Mouse (Mus musculus) stomach, postnatal 0 days (tissue): Measurements from ENCODE around the gene Cdc34. TPM values are rescaled to one million over a fixed set of nuclear protein-coding genes. Genes with fewer than 3 reads are reported as not detected.

Source experiments
- ATAC-seq: fragments of 200-750 bp; cut with Nextera tagmentation; 2 replicates; pipeline ENCODE4 v1.8.0; 2017; ENCODE audit not compliant: low FRiP score, low TSS enrichment
- DNase-seq: peaks from one replicate; pipeline ENCODE4 v3.0.0-alpha.2; 2016; ENCODE audit warnings: low spot score
- H3K27ac ChIP-seq: fragments of 300-500 bp; sonication (generic); replicated peaks from 2 replicates; pipeline ENCODE4 v1.5.1; 2014; ENCODE audit warnings: mild to moderate bottlenecking, control low read depth
- H3K27me3 ChIP-seq: fragments of 300-500 bp; sonication (generic); 2 replicates; pipeline ENCODE4 v1.6.1; 2014; ENCODE audit warnings: low read length; ENCODE audit not compliant: control insufficient read depth, insufficient read depth
- H3K36me3 ChIP-seq: fragments of 300-500 bp; sonication (generic); 2 replicates; pipeline ENCODE4 v1.6.1; 2014; ENCODE audit warnings: low read length, mixed read lengths; ENCODE audit not compliant: control insufficient read depth, insufficient read depth
- H3K4me1 ChIP-seq: fragments of 300-500 bp; sonication (generic); replicated peaks from 2 replicates; pipeline ENCODE4 v1.6.1; 2014; ENCODE audit warnings: antibody characterized with exemption; ENCODE audit not compliant: control insufficient read depth, insufficient read depth
- H3K4me2 ChIP-seq: fragments of 300-500 bp; sonication (generic); replicated peaks from 2 replicates; pipeline ENCODE4 v1.6.1; 2014; ENCODE audit warnings: low read depth, mild to moderate bottlenecking, control low read depth, moderate library complexity
- H3K4me3 ChIP-seq: fragments of 300-500 bp; sonication (generic); 2 replicates; pipeline ENCODE4 v1.5.1; 2014; ENCODE audit warnings: low read depth, low read length, control low read depth
- H3K9ac ChIP-seq: fragments of 300-500 bp; sonication (generic); 2 replicates; pipeline ENCODE4 v1.6.1; 2014; ENCODE audit warnings: mild to moderate bottlenecking, low read length, control low read depth, mixed read lengths
- H3K9me3 ChIP-seq: fragments of 300-500 bp; sonication (generic); 2 replicates; pipeline ENCODE4 v1.6.1; 2016; ENCODE audit warnings: low read length; ENCODE audit not compliant: control insufficient read depth
- CTCF ChIP-seq: IDR thresholded peaks from 2 replicates; pipeline ENCODE4 v1.5.1; 2016; ENCODE audit warnings: antibody characterized with exemption, low read depth, mild to moderate bottlenecking, moderate library complexity
- EP300 ChIP-seq: optimal IDR thresholded peaks from 2 replicates; pipeline ENCODE3; 2016; ENCODE audit warnings: antibody characterized with exemption
- WGBS: fragments of 180-500 bp; shearing (Covaris S2); extraction: QIAGEN DNeasy Blood & Tissue Kit; methylation state at CpG from one replicate; pipeline ENCODE4 v1.1.7; 2014; 5-methylcytosine and 5-hydroxymethylcytosine counted together
- polyA plus RNA-seq: library from polyadenylated mRNA; unstranded; fragments of >200 nt; fragmentation: Nextera tagmentation; extraction: Ambion mirVana; gene quantifications from 2 replicates; pipeline ENCODE4 v1.2.1, GENCODE M21; 2015

Cdc34 gene
- polyA plus RNA-seq, 1 experiment from 2014 or later, result 85.3 TPM

DNA sequence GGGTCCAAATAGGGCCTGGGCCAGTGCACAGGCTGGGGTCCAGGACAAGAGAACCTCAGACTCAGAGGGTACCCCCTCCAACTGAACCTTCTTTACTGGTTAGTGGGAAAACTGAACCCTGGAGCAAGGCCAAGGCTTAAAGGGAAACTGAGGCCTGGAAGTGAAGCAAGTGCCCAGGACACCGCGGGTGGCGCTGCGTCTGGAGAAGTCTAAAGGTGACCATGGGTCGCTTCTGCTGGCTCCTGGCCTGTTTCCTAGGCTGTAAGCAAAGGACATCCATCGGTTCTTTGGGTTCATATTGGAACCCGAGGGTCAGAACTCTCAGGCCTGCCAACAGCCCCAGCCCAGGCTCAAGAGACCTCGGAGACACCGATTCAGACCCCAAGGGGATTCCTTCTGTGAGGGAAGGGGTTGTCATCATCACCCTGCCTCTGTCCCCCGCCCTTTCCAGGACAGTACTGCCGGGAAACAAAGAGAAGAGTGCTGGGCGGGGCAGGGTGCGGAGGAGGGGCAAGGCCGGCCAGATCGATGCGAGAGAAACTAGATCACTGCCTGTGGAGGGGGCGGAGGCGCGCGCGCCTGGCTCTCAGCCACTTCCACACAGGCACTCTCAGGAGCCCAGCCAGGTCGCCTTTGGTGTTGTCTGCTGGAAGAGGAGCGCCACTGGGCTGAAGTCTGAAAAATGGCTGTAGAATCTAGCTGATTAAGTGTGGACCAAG lies 43.4 kb upstream of the Cdc34 start:
- H3K27ac ChIP-seq, result no peak overlapping the region
- TF ChIP-seq CTCF (no peak), EP300 (no peak)
- H3K27me3 ChIP-seq, result peaks cover 6% of the 10 kb centered on the region; the same call in 1 of the 2 replicates
- H3K9ac ChIP-seq, result no peak overlapping the region
- 0 out of 2 replicates have a peak, but pooled peaks cover 6% of the 10 kb centered on the region for H3K4me1 ChIP-seq
- DNase-seq (peak; percentile 46), ATAC-seq (peak; percentile 43; the same call in 1 of the 2 replicates)
- 8% methylated on average over 20 of the region's 23 CpGs for WGBS
- H3K36me3 ChIP-seq, result no peaks in the 10 kb centered on the region
- no peak overlapping the region for H3K4me3 ChIP-seq
- no peaks in the 10 kb centered on the region for H3K9me3 ChIP-seq
- peak overlapping the region; percentile 89 for H3K4me2 ChIP-seq

- H3K9ac ChIP-seq, result no peak within 1 kb of the TSS
- no peak for ATAC-seq
- DNase-seq, result no peak
- H3K4me3 ChIP-seq, result no peak within 1 kb of the TSS
- 57% methylated on average over 8 of the region's 8 CpGs for WGBS
- no peaks in the 10 kb centered on the region for H3K9me3 ChIP-seq
- TF ChIP-seq EP300, result no peak
- TF ChIP-seq CTCF, result no peak
- H3K36me3 ChIP-seq, result no peaks in the 10 kb centered on the region
- H3K4me2 ChIP-seq, result no peak within 1 kb of the TSS
- no peak within 1 kb of the TSS for H3K27ac ChIP-seq
- H3K4me1 ChIP-seq, result no peaks in the 10 kb centered on the region
- no peaks in the 10 kb centered on the region for H3K27me3 ChIP-seq
Measured at GRCm38 (mm10) chr10:79645711-79646110, 36.3 kb upstream of the Cdc34 start, which contains the start of gene Odf3l2. Gene Odf3l2 (minus strand): TSS chr10:79645738.

DNA sequence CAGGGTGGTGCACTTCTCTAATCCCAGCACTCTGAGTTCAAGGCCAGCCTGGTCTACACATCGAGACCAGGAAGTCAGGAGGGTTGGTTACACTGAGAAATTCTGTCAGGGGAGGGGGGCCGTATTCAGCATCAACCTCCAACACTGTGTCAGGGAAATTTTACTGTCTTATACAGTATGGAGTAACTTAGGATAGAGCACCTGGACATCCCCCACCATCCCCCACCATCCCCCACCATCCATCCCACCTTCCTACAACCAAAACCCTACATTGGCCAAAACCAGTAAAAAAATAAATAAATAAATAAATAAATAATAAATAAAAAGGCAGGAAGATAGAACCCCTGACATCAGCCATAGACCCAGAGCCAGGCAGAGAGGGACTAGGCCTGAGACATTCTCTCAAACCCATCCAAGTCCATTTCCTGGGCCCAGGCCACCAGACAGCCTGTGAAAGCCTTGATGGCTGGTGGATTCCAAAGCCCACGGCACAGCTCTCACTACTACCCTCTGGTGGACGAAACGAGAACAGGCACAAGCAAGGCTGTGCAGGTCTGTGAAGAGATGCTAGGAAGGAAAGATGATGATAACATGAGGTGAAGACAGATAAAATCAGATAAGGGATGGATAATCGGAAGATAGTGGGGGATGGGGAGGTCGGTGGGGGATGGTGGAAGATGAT lies 32.8 kb upstream of the Cdc34 start:
- DNase-seq, result peak; percentile 82
- no peaks in the 10 kb centered on the region for H3K36me3 ChIP-seq
- H3K27me3 ChIP-seq, result no peaks in the 10 kb centered on the region
- no peaks in the 10 kb centered on the region for H3K4me1 ChIP-seq
- H3K27ac ChIP-seq, result no peak overlapping the region
- ATAC-seq, result peak; percentile 76
- no peak overlapping the region for H3K4me2 ChIP-seq
- TF ChIP-seq CTCF, result peak; percentile 98
- TF ChIP-seq EP300, result no peak
- no peaks in the 10 kb centered on the region for H3K9me3 ChIP-seq
- H3K9ac ChIP-seq, result no peak overlapping the region
- no peak overlapping the region for H3K4me3 ChIP-seq
- 26% methylated on average over 7 of the region's 7 CpGs for WGBS

- no peaks in the 10 kb centered on the region; the same call in 1 of the 2 replicates for H3K27me3 ChIP-seq
- H3K27ac ChIP-seq, result no peak overlapping the region
- no peak overlapping the region for H3K9ac ChIP-seq
- TF ChIP-seq CTCF, result no peak
- no peak for TF ChIP-seq EP300
- 54% methylated on average over 7 of the region's 7 CpGs for WGBS
- no peaks in the 10 kb centered on the region for H3K36me3 ChIP-seq
- DNase-seq (no peak), ATAC-seq (no peak)
- no peaks in the 10 kb centered on the region for H3K9me3 ChIP-seq
- H3K4me3 ChIP-seq, result no peak overlapping the region
- H3K4me1 ChIP-seq, result no peaks in the 10 kb centered on the region
- H3K4me2 ChIP-seq, result no peak overlapping the region
Measured at GRCm38 (mm10) chr10:79652789-79653188, 29.2 kb upstream of the Cdc34 start.

GRCm38 (mm10) chr10:79654946-79655395 lies 27.0 kb upstream of the Cdc34 start:
- H3K9ac ChIP-seq, result no peak overlapping the region
- ATAC-seq, result no peak
- no peak for TF ChIP-seq EP300
- TF ChIP-seq CTCF, result no peak
- no peak overlapping the region for H3K27ac ChIP-seq
- no peaks in the 10 kb centered on the region for H3K4me1 ChIP-seq
- H3K9me3 ChIP-seq, result no peaks in the 10 kb centered on the region
- WGBS, result 47% methylated on average over 1 of the region's 1 CpGs
- no peak overlapping the region for H3K4me3 ChIP-seq
- no peak for DNase-seq
- H3K4me2 ChIP-seq, result no peak overlapping the region
- H3K36me3 ChIP-seq, result no peaks in the 10 kb centered on the region
- H3K27me3 ChIP-seq, result no peaks in the 10 kb centered on the region; the same call in 1 of the 2 replicates

GRCm38 (mm10) chr10:79658829-79659228 lies 23.2 kb upstream of the Cdc34 start:
- ATAC-seq (no peak), DNase-seq (peak; percentile 54)
- 15% methylated on average over 4 of the region's 4 CpGs for WGBS
- H3K27ac ChIP-seq, result no peak overlapping the region
- H3K4me1 ChIP-seq, result no peaks in the 10 kb centered on the region
- H3K9ac ChIP-seq, result no peak overlapping the region; the same call in 1 of the 2 replicates
- peak; percentile 62 for TF ChIP-seq CTCF
- TF ChIP-seq EP300, result no peak
- no peaks in the 10 kb centered on the region for H3K36me3 ChIP-seq
- no peaks in the 10 kb centered on the region; the same call in 1 of the 2 replicates for H3K27me3 ChIP-seq
- no peak overlapping the region for H3K4me3 ChIP-seq
- H3K4me2 ChIP-seq, result no peak overlapping the region
- no peaks in the 10 kb centered on the region for H3K9me3 ChIP-seq
